Mouse (Mus musculus) lung, adult 2 months (tissue): Measurements from ENCODE around the gene Nr5a1.

ENCODE experiments used
- CTCF ChIP-seq: fragments of 200-500 bp; IDR thresholded peaks from 2 replicates; pipeline ENCODE4 v1.5.1; 2011; ENCODE audit warnings: mild to moderate bottlenecking, low read length, control low read depth; ENCODE audit not compliant: insufficient read depth
- POLR2A ChIP-seq: fragments of 200-500 bp; IDR thresholded peaks from 2 replicates; pipeline ENCODE4 v1.6.1; 2011; ENCODE audit warnings: low read depth, mild to moderate bottlenecking, control low read depth, low read length, borderline replicate concordance; ENCODE audit errors: extremely low read depth

GRCm38 (mm10) chr2:38714324-38714723, at the start of gene Nr5a1:
- TF ChIP-seq POLR2A = no peak
- no peak for TF ChIP-seq CTCF
